Mouse (Mus musculus) G1E (cell line): ENCODE measurements around the gene Pdpr. TPM values are rescaled to one million over a fixed set of nuclear protein-coding genes. Genes with fewer than 3 reads are reported as not detected.

Experiments
- ATAC-seq: 2 replicates; pipeline ENCODE4 v1.8.0; 2016; ENCODE audit warnings: mild to moderate bottlenecking; ENCODE audit not compliant: insufficient number of reproducible peaks, poor library complexity, low FRiP score, severe bottlenecking; ENCODE audit errors: extremely low read depth
- DNase-seq: peaks from one replicate; pipeline ENCODE4 v3.0.0; 2012; ENCODE audit warnings: low spot score
- H3K27me3 ChIP-seq: 2 replicates; pipeline ENCODE4 v1.6.1; 2012; ENCODE audit warnings: mild to moderate bottlenecking, low read length, inconsistent platforms; ENCODE audit not compliant: insufficient read depth
- H3K36me3 ChIP-seq: replicated peaks from 2 replicates; pipeline ENCODE3; 2012; ENCODE audit warnings: mild to moderate bottlenecking, inconsistent platforms
- H3K4me1 ChIP-seq: 2 replicates; pipeline ENCODE4 v1.6.1; 2012; ENCODE audit warnings: low read depth, low read length, inconsistent platforms, mixed read lengths; ENCODE audit not compliant: insufficient read depth
- H3K4me3 ChIP-seq: 2 replicates; pipeline ENCODE4 v1.5.1; 2012; ENCODE audit warnings: low read depth, mild to moderate bottlenecking, inconsistent platforms, low read length, moderate library complexity, mixed read lengths
- H3K9me3 ChIP-seq: replicated peaks from 2 replicates; pipeline ENCODE4 v1.6.1; 2012; ENCODE audit warnings: inconsistent platforms
- CTCF ChIP-seq: IDR thresholded peaks from 2 replicates; pipeline ENCODE4 v1.5.1; 2012; ENCODE audit warnings: low read depth, low read length, inconsistent platforms, mixed read lengths
- GATA1 ChIP-seq: IDR thresholded peaks from 2 replicates; pipeline ENCODE4 v1.6.1; 2012; ENCODE audit warnings: borderline replicate concordance, low read length, inconsistent platforms, mixed read lengths
- GATA2 ChIP-seq: IDR thresholded peaks from 2 replicates; pipeline ENCODE4 v1.6.1; 2012; ENCODE audit warnings: low read depth, low read length, inconsistent platforms, borderline replicate concordance
- POLR2AphosphoS5 ChIP-seq: IDR thresholded peaks from 2 replicates; pipeline ENCODE4 v1.6.1; 2012; ENCODE audit warnings: low read depth, low read length, inconsistent platforms; ENCODE audit not compliant: insufficient replicate concordance
- TAL1 ChIP-seq: conservative IDR thresholded peaks from 2 replicates; pipeline ENCODE4 v1.6.1; 2012; ENCODE audit warnings: low read depth, low read length, inconsistent platforms, mixed read lengths
- polyA plus RNA-seq: library from polyadenylated mRNA; stranded (reverse); fragments of >175 nt; gene quantifications from 2 replicates; pipeline ENCODE4 v1.2.3, GENCODE M21; 2012
- total RNA-seq, 2 experiments: library from RNA; stranded (forward) in 1 of 2; stranded (reverse) in 1 of 2; fragments of 200-1000 nt in 1 of 2; fragments of >200 nt in 1 of 2; fragmentation: Nextera tagmentation in 1 of 2; gene quantifications; 2 replicates each; pipeline ENCODE4 v1.2.3; 2014 to 2017

Pdpr gene
- total RNA-seq (2014; fragmentation: Nextera tagmentation) (14.0 and 15.7 TPM in 2 replicates), total RNA-seq (2017) (19.4 and 20.5 TPM in 2 replicates), polyA plus RNA-seq (8.7 and 9.5 TPM in 2 replicates)

- no peak for DNase-seq
- H3K9me3 ChIP-seq: 0 out of 2 replicates have a peak, but pooled peaks cover 2% of the 10 kb centered on the region
Observed at GRCm38 (mm10) chr8:111093865-111094718, at the start of gene Pdpr. Gene Pdpr (plus strand): TSS chr8:111094630.

GRCm38 (mm10) chr8:111048694-111049093, 45.7 kb upstream of the Pdpr start:
- Histone ChIP-seq H3K4me3 (no peak overlapping the region), H3K36me3 (peaks cover 99% of the 10 kb centered on the region), H3K27me3 (no peaks in the 10 kb centered on the region), H3K9me3 (no peaks in the 10 kb centered on the region), H3K4me1 (peaks cover 7% of the 10 kb centered on the region)
- ATAC-seq (no peak), DNase-seq (no peak)
- no peak for TF ChIP-seq CTCF
- no peak for TF ChIP-seq GATA1
- TF ChIP-seq TAL1: no peak
- no peak for TF ChIP-seq POLR2AphosphoS5
- TF ChIP-seq GATA2: no peak

More at GRCm38 (mm10) chr8:111093865-111094718, at the start of gene Pdpr:
- 0 out of 2 replicates have a peak, but pooled peaks cover 4% of the 10 kb centered on the region for H3K27me3 ChIP-seq
- H3K4me3 ChIP-seq: peak within 1 kb of the TSS; percentile 80
- TF ChIP-seq TAL1 (no peak), GATA2 (no peak), GATA1 (no peak)
- peak; percentile 52 for ATAC-seq
- peaks cover 4% of the 10 kb centered on the region for H3K36me3 ChIP-seq
- peaks cover 23% of the 10 kb centered on the region for H3K4me1 ChIP-seq

- ATAC-seq (no peak), DNase-seq (no peak)
- H3K4me3 ChIP-seq: no peak overlapping the region
- no peaks in the 10 kb centered on the region for H3K9me3 ChIP-seq
- no peaks in the 10 kb centered on the region for H3K27me3 ChIP-seq
- no peak for TF ChIP-seq TAL1
- TF ChIP-seq POLR2AphosphoS5: no peak
- no peak for TF ChIP-seq CTCF
- TF ChIP-seq GATA2: no peak
- TF ChIP-seq GATA1: no peak
- peaks cover 8% of the 10 kb centered on the region for H3K4me1 ChIP-seq
- H3K36me3 ChIP-seq: peaks cover 100% of the 10 kb centered on the region
Observed at GRCm38 (mm10) chr8:111049106-111049505, 45.3 kb upstream of the Pdpr start.

- peaks cover 94% of the 10 kb centered on the region for H3K36me3 ChIP-seq
Observed at GRCm38 (mm10) chr8:111053827-111054518, 40.5 kb upstream of the Pdpr start.

GRCm38 (mm10) chr8:111055031-111055634, 39.3 kb upstream of the Pdpr start:
- peaks cover 45% of the 10 kb centered on the region for H3K4me1 ChIP-seq
- TF ChIP-seq CTCF (no peak), TAL1 (no peak), GATA2 (no peak), GATA1 (no peak), POLR2AphosphoS5 (no peak)
- DNase-seq (no peak), ATAC-seq (no peak)
- H3K36me3 ChIP-seq: peaks cover 87% of the 10 kb centered on the region
- no peaks in the 10 kb centered on the region for H3K9me3 ChIP-seq
- H3K27me3 ChIP-seq: peaks cover under 1% of the 10 kb centered on the region; the same call in 1 of the 2 replicates
- peak overlapping the region; percentile 34; the same call in 1 of the 2 replicates for H3K4me3 ChIP-seq

More at GRCm38 (mm10) chr8:111053827-111054518, 40.5 kb upstream of the Pdpr start:
- DNase-seq (no peak), ATAC-seq (no peak)
- no peak for TF ChIP-seq CTCF
- TF ChIP-seq GATA2: no peak
- TF ChIP-seq TAL1: no peak
- no peak for TF ChIP-seq GATA1
- no peak for TF ChIP-seq POLR2AphosphoS5
- H3K9me3 ChIP-seq: no peaks in the 10 kb centered on the region
- H3K27me3 ChIP-seq: no peaks in the 10 kb centered on the region
- H3K4me3 ChIP-seq: no peak overlapping the region
- H3K4me1 ChIP-seq: peaks cover 38% of the 10 kb centered on the region
